ENCODE assay signal across 9 mouse cellular contexts in genomic region chr8:4216791-4217621, GRCm38 (mm10). TPM values are rescaled to one million over a fixed set of nuclear protein-coding genes. Genes with fewer than 3 reads are reported as not detected.
DNase-seq lines count a peak whose midpoint lies in the region; ATAC-seq and TF ChIP-seq lines count a peak whose summit lies in the region.
"Had no signal": no experiment of that assay in that cellular context is flagged by ENCODE, and none has a peak within 500 bp of the region (broad histone marks: within the 10 kb centered on the region; RNA-seq: fewer than 3 reads in every experiment).

Prr36 (minus strand) TSS chr8:4217459.

- H3K27me3 ChIP-seq in heart, embryonic 10.5 days (ENCODE audit: insufficient read depth, poor library complexity, severe bottlenecking), result peaks cover 75% of the 10 kb centered on the region
- H3K27me3 ChIP-seq in hindbrain, embryonic 15.5 days, result no peaks in the 10 kb centered on the region
- H3K27me3 ChIP-seq in liver, embryonic 13.5 days, result peaks cover 67% of the 10 kb centered on the region
- H3K27me3 ChIP-seq: CH12.LX had no signal

- H3K9ac ChIP-seq in ES-E14 (ENCODE audit: insufficient read depth, low read depth, low read length, poor library complexity, severe bottlenecking), result peak within 1 kb of the TSS; percentile 66
- peak within 1 kb of the TSS; percentile 84 for H3K9ac ChIP-seq in hindbrain, embryonic 15.5 days
- no peak within 1 kb of the TSS for H3K9ac ChIP-seq in liver, embryonic 13.5 days

- H3K27ac ChIP-seq in heart, embryonic 10.5 days, result peak within 1 kb of the TSS; percentile 48
- H3K27ac ChIP-seq in ES-E14 (ENCODE audit: insufficient read depth, low read depth, low read length, poor library complexity, severe bottlenecking), result no peak within 1 kb of the TSS
- H3K27ac ChIP-seq in cortical plate, adult 2 months (ENCODE audit: insufficient read depth, low read length), result peak within 1 kb of the TSS; percentile 52; the same call in 1 of the 2 replicates
- peak within 1 kb of the TSS; percentile 97 for H3K27ac ChIP-seq in hindbrain, embryonic 15.5 days (replicated peaks)
- no peak within 1 kb of the TSS for H3K27ac ChIP-seq in liver, embryonic 13.5 days

- TF ChIP-seq CTCF in cortical plate, adult 2 months (IDR thresholded peaks at IDR 0.05; ENCODE audit: extremely low read depth, insufficient read depth, low read length), result no peak

- in situ Hi-C loops in ES-E14 (cut with MboI; ENCODE audit: low sequenced_read_pairs in 2 of 2, unreplicated experiment in 2 of 2), result no loop called here

- H3K36me3 ChIP-seq in heart, embryonic 10.5 days, result no peaks in the 10 kb centered on the region
- no peaks in the 10 kb centered on the region for H3K36me3 ChIP-seq in ES-E14 (ENCODE audit: control insufficient read depth, insufficient read depth, low read length, poor library complexity, severe bottlenecking)
- peaks cover 3% of the 10 kb centered on the region; the same call in 1 of the 2 replicates for H3K36me3 ChIP-seq in hindbrain, embryonic 15.5 days
- no peaks in the 10 kb centered on the region for H3K36me3 ChIP-seq in liver, embryonic 13.5 days

- ATAC-seq in hindbrain, embryonic 15.5 days (ENCODE audit: low FRiP score, low read depth), result peak; percentile 90
- ATAC-seq in liver, embryonic 13.5 days (ENCODE audit: low read depth), result no peak

- TF ChIP-seq POLR2A in cortical plate, adult 2 months (IDR thresholded peaks at IDR 0.05; ENCODE audit: extremely low read depth, insufficient read depth, low read length), result no peak

- no peaks in the 10 kb centered on the region for H3K9me3 ChIP-seq in heart, embryonic 10.5 days
- H3K9me3 ChIP-seq in ES-E14 (ENCODE audit: control insufficient read depth, insufficient read depth, low read depth, low read length), result no peaks in the 10 kb centered on the region
- H3K9me3 ChIP-seq in hindbrain, embryonic 15.5 days, result no peaks in the 10 kb centered on the region
- no peaks in the 10 kb centered on the region for H3K9me3 ChIP-seq in liver, embryonic 13.5 days (replicated peaks)

- peak within 1 kb of the TSS; percentile 65 for H3K4me3 ChIP-seq in heart, embryonic 10.5 days
- H3K4me3 ChIP-seq in ES-E14 (ENCODE audit: insufficient read depth in 1 of 2, low read depth in 1 of 2, low read length in 2 of 2, poor library complexity in 1 of 2, severe bottlenecking in 1 of 2), result peak within 1 kb of the TSS; percentile 66 to 82
- H3K4me3 ChIP-seq in cortical plate, adult 2 months (ENCODE audit: insufficient read depth, low read length), result peak within 1 kb of the TSS; percentile 74
- H3K4me3 ChIP-seq in hindbrain, embryonic 15.5 days, result peak within 1 kb of the TSS; percentile 82
- peak within 1 kb of the TSS; percentile 43 for H3K4me3 ChIP-seq in liver, embryonic 13.5 days (replicated peaks)

- 3% methylated on average over 44 of the region's 44 CpGs for WGBS in heart, embryonic 10.5 days
- under 1% methylated on average over 44 of the region's 44 CpGs for WGBS in hindbrain, embryonic 15.5 days
- WGBS in liver, embryonic 13.5 days (ENCODE audit: insufficient replicate concordance), result 5% methylated on average over 44 of the region's 44 CpGs

- peaks cover 37% of the 10 kb centered on the region for H3K4me1 ChIP-seq in heart, embryonic 10.5 days
- H3K4me1 ChIP-seq in ES-E14 (ENCODE audit: control insufficient read depth in 2 of 2, insufficient read depth in 2 of 2, low read length in 2 of 2, poor library complexity in 1 of 2), result peaks cover 2 to 17% of the 10 kb centered on the region in 2 experiments; a peak in 3 of 4 replicates
- no peaks in the 10 kb centered on the region; the same call in 1 of the 2 replicates for H3K4me1 ChIP-seq in cortical plate, adult 2 months (ENCODE audit: control insufficient read depth, insufficient read depth, low read length)
- H3K4me1 ChIP-seq in hindbrain, embryonic 15.5 days (replicated peaks), result peaks cover 46% of the 10 kb centered on the region
- peaks cover 25% of the 10 kb centered on the region for H3K4me1 ChIP-seq in liver, embryonic 13.5 days (replicated peaks)

- H3K4me2 ChIP-seq in hindbrain, embryonic 15.5 days, result peak within 1 kb of the TSS; percentile 97
- H3K4me2 ChIP-seq in liver, embryonic 13.5 days, result peak within 1 kb of the TSS; percentile 67

- DNase-seq in heart, embryonic 10.5 days (ENCODE audit: low spot score), result no peak
- DNase-seq in heart, adult 18-20 months, result no peak
- peak; percentile 69 for DNase-seq in ES-E14 (ENCODE audit: low read depth, low spot score)
- DNase-seq in liver, embryonic 13.5 days, result no peak
- peak; percentile 50 for DNase-seq in retina, postnatal 7 days (ENCODE audit: low read depth, low spot score)
- DNase-seq in urinary bladder, adult 18-20 months (ENCODE audit: low spot score in 2 of 2), result no peak

TF ChIP-seq in ES-E14, 5 proteins besides CTCF, POLR2A, EP300 and RAD21:
- TF ChIP-seq HCFC1 (IDR thresholded peaks at IDR 0.05; ENCODE audit: borderline replicate concordance, insufficient read depth, low read length) (no peak), CHD2 (IDR thresholded peaks at IDR 0.05; ENCODE audit: low read depth, low read length) (no peak), MAFK (IDR thresholded peaks at IDR 0.05; ENCODE audit: insufficient read depth, low read depth, low read length) (no peak), ZC3H11A (IDR thresholded peaks at IDR 0.05; ENCODE audit: borderline replicate concordance, low read depth, low read length) (no peak), ZNF384 (IDR thresholded peaks at IDR 0.05; ENCODE audit: low read depth, low read length) (no peak)
TF ChIP-seq in ES-E14: peak in this region for 0.

RNA-seq across cellular contexts. Expression of gene Prr36, which starts in this region (rescaled TPM):
- 0.55 and 1.5 TPM in 2 replicates for polyA plus RNA-seq in heart, embryonic 10.5 days (2016; fragmentation: Nextera tagmentation; extraction: Ambion mirVana)
- total RNA-seq in heart, adult 18-20 months (2021), result under 1 TPM; 0.07 to 0.10 TPM
- total RNA-seq in ES-E14 (2012; rRNA removed), result 0.54 and 1.2 TPM in 2 replicates
- 16.7 and 18.6 TPM in 2 replicates for polyA plus RNA-seq in cortical plate, adult 2 months (2012; rRNA removed)
- 51.1 and 53.0 TPM in 2 replicates for polyA plus RNA-seq in hindbrain, embryonic 15.5 days (2015; fragmentation: Nextera tagmentation; extraction: Ambion mirVana)
- polyA plus RNA-seq in liver, embryonic 13.5 days (2015; fragmentation: Nextera tagmentation; extraction: Ambion mirVana), result 0.24 and 0.46 TPM in 2 replicates

Comparison
In these comparisons a context has a peak if more than half of its experiments do, and no peak if none do; other contexts are left out.
1. DNase-seq: peak in ES-E14 (single experiment) and retina, postnatal 7 days (single experiment); none in heart, embryonic 10.5 days (single experiment), heart, adult 18-20 months (0 of 2), liver, embryonic 13.5 days (single experiment) and urinary bladder, adult 18-20 months (0 of 2).
2. H3K27ac ChIP-seq: peak in heart, embryonic 10.5 days (single experiment), cortical plate, adult 2 months (single experiment) and hindbrain, embryonic 15.5 days (single experiment); none in ES-E14 (single experiment) and liver, embryonic 13.5 days (single experiment).
3. Peak in every context shown above with its lines, with median percentiles within 50 percentile points of each other: H3K4me3 ChIP-seq.